Mouse (Mus musculus): ENCODE measurements around the gene Crtc3. TPM values are rescaled to one million over a fixed set of nuclear protein-coding genes. Genes with fewer than 3 reads are reported as not detected.

The Crtc3 gene
- total RNA-seq, 1 experiment: 2.4 TPM

- H3K9me3 ChIP-seq (ENCODE audit: control insufficient read depth, insufficient read depth, low read depth, low read length): peaks cover 9% of the 10 kb centered on the region
- no peak overlapping the region for H3K4me3 ChIP-seq (ENCODE audit: insufficient read depth in 1 of 2, low read depth in 1 of 2, low read length in 2 of 2, poor library complexity in 1 of 2, severe bottlenecking in 1 of 2)
- H3K36me3 ChIP-seq (ENCODE audit: control insufficient read depth, insufficient read depth, low read length, poor library complexity, severe bottlenecking): no peaks in the 10 kb centered on the region
- no peak overlapping the region for H3K9ac ChIP-seq (ENCODE audit: insufficient read depth, low read depth, low read length, poor library complexity, severe bottlenecking)
- H3K27ac ChIP-seq (ENCODE audit: insufficient read depth, low read depth, low read length, poor library complexity, severe bottlenecking): no peak overlapping the region
- DNase-seq (ENCODE audit: low read depth, low spot score): peak; percentile 19
- in situ Hi-C loops (cut with MboI; ENCODE audit: low sequenced_read_pairs in 2 of 2, unreplicated experiment in 2 of 2): no loop called here
- peaks cover 2 to 5% of the 10 kb centered on the region in 2 experiments; a peak in 2 of 4 replicates for H3K4me1 ChIP-seq (ENCODE audit: control insufficient read depth in 2 of 2, insufficient read depth in 2 of 2, low read length in 2 of 2, poor library complexity in 1 of 2)
- TF ChIP-seq ZNF384 (IDR thresholded peaks at IDR 0.05; ENCODE audit: low read depth, low read length): no peak
- TF ChIP-seq MAFK (IDR thresholded peaks at IDR 0.05; ENCODE audit: insufficient read depth, low read depth, low read length): no peak
- TF ChIP-seq CHD2 (IDR thresholded peaks at IDR 0.05; ENCODE audit: low read depth, low read length): no peak
- TF ChIP-seq HCFC1 (IDR thresholded peaks at IDR 0.05; ENCODE audit: borderline replicate concordance, insufficient read depth, low read length): no peak
- TF ChIP-seq ZC3H11A (IDR thresholded peaks at IDR 0.05; ENCODE audit: borderline replicate concordance, low read depth, low read length): no peak
These were observed 149.1 kb downstream of the Crtc3 start for GRCm38 (mm10) chr7:80539581-80539980.

Other genes with a start within 250 kb of the Crtc3 start
- gene Blm, start 153.8 kb downstream of the Crtc3 start, total RNA-seq (2012; rRNA removed): 29.9 and 34.2 TPM in 2 replicates
- gene Iqgap1, start 137.1 kb upstream of the Crtc3 start, total RNA-seq (2012; rRNA removed): 135 and 170 TPM in 2 replicates
- 2.3 and 2.4 TPM in 2 replicates for gene Zscan2, start 172.0 kb upstream of the Crtc3 start, total RNA-seq (2012; rRNA removed)
- 38.2 and 41.5 TPM in 2 replicates for gene Wdr73, start 212.4 kb upstream of the Crtc3 start, total RNA-seq (2012; rRNA removed)
- gene Nmb, start 216.2 kb upstream of the Crtc3 start, total RNA-seq (2012; rRNA removed): 17.4 and 23.2 TPM in 2 replicates

Measured in ES-E14 (cell line).